Mouse (Mus musculus): ENCODE measurements around the gene Tmem176b. TPM values are rescaled to one million over a fixed set of nuclear protein-coding genes. Genes with fewer than 3 reads are reported as not detected.

Gene Tmem176b
- polyA plus RNA-seq, 1 experiment, result 49.0 TPM

- no peak overlapping the region for H3K4me3 ChIP-seq (ENCODE audit: control insufficient read depth, low read depth, low read length)
- TF ChIP-seq POLR2A (IDR thresholded peaks at IDR 0.05; ENCODE audit: control insufficient read depth, low read depth, low read length) (no peak), CTCF (IDR thresholded peaks at IDR 0.05; ENCODE audit: control insufficient read depth, insufficient read depth, insufficient replicate concordance, low read depth, low read length) (no peak)
- H3K36me3 ChIP-seq (ENCODE audit: control insufficient read depth, insufficient read depth, low read length), result no peaks in the 10 kb centered on the region
- no peaks in the 10 kb centered on the region for H3K4me1 ChIP-seq (ENCODE audit: control insufficient read depth, insufficient read depth, low read length)
- H3K27ac ChIP-seq (ENCODE audit: control insufficient read depth, insufficient read depth, low read depth, low read length), result no peak overlapping the region
- H3K27me3 ChIP-seq (ENCODE audit: control insufficient read depth, insufficient read depth, low read length), result no peaks in the 10 kb centered on the region
Observed at GRCm38 (mm10) chr6:48785189-48785588, 56.1 kb downstream of the Tmem176b start.

GRCm38 (mm10) chr6:48784406-48784805, 56.9 kb downstream of the Tmem176b start:
- H3K36me3 ChIP-seq (ENCODE audit: control insufficient read depth, insufficient read depth, low read length), result no peaks in the 10 kb centered on the region
- H3K27ac ChIP-seq (ENCODE audit: control insufficient read depth, insufficient read depth, low read depth, low read length), result no peak overlapping the region
- no peaks in the 10 kb centered on the region for H3K4me1 ChIP-seq (ENCODE audit: control insufficient read depth, insufficient read depth, low read length)
- no peaks in the 10 kb centered on the region for H3K27me3 ChIP-seq (ENCODE audit: control insufficient read depth, insufficient read depth, low read length)
- TF ChIP-seq CTCF (IDR thresholded peaks at IDR 0.05; ENCODE audit: control insufficient read depth, insufficient read depth, insufficient replicate concordance, low read depth, low read length), result no peak
- no peak for TF ChIP-seq POLR2A (IDR thresholded peaks at IDR 0.05; ENCODE audit: control insufficient read depth, low read depth, low read length)
- H3K4me3 ChIP-seq (ENCODE audit: control insufficient read depth, low read depth, low read length), result no peak overlapping the region

Other genes starting within 250 kb of the Tmem176b start
- gene Repin1, start 247.6 kb downstream of the Tmem176b start, polyA plus RNA-seq (2012; rRNA removed), result 16.8 and 17.8 TPM in 2 replicates
- gene Gm44965, start 247.6 kb downstream of the Tmem176b start, polyA plus RNA-seq (2012; rRNA removed), result not detected in 2 replicates
- gene Zfp775, start 239.4 kb downstream of the Tmem176b start, polyA plus RNA-seq (2012; rRNA removed), result 1.8 and 1.9 TPM in 2 replicates
- gene AI854703, start 214.7 kb downstream of the Tmem176b start, polyA plus RNA-seq (2012; rRNA removed), result 0.31 TPM in 2 replicates
- gene Gimap8, start 194.3 kb downstream of the Tmem176b start, polyA plus RNA-seq (2012; rRNA removed), result 0.13 and 0.21 TPM in 2 replicates
- 0.19 TPM in 1 of 2 replicates, not detected in the other for gene Gimap9, start 165.4 kb downstream of the Tmem176b start, polyA plus RNA-seq (2012; rRNA removed)
- 0.38 and 0.53 TPM in 2 replicates for gene Gimap4, start 156.9 kb downstream of the Tmem176b start, polyA plus RNA-seq (2012; rRNA removed)
- gene Gimap6, start 133.3 kb downstream of the Tmem176b start, polyA plus RNA-seq (2012; rRNA removed), result 0.46 and 0.57 TPM in 2 replicates
- gene Gm28053, start 122.9 kb downstream of the Tmem176b start, polyA plus RNA-seq (2012; rRNA removed), result not detected in 2 replicates
- gene Gimap7, start 122.9 kb downstream of the Tmem176b start, polyA plus RNA-seq (2012; rRNA removed), result not detected in 2 replicates
- gene Gimap1, start 102.4 kb downstream of the Tmem176b start, polyA plus RNA-seq (2012; rRNA removed), result 0.31 and 0.36 TPM in 2 replicates
- 0.30 and 0.76 TPM in 2 replicates for gene Gimap5, start 95.3 kb downstream of the Tmem176b start, polyA plus RNA-seq (2012; rRNA removed)
- gene Gimap3, start 70.6 kb downstream of the Tmem176b start, polyA plus RNA-seq (2012; rRNA removed), result 0.17 and 0.42 TPM in 2 replicates
- gene Tmem176a, start 577 bp downstream of the Tmem176b start, polyA plus RNA-seq (2012; rRNA removed), result 18.5 and 19.1 TPM in 2 replicates
- 0.84 and 0.89 TPM in 2 replicates for gene Aoc1, start 31.4 kb upstream of the Tmem176b start, polyA plus RNA-seq (2012; rRNA removed)
- gene 1600015I10Rik, start 88.4 kb upstream of the Tmem176b start, polyA plus RNA-seq (2012; rRNA removed), result not detected in 2 replicates
- gene Doxl2, start 133.5 kb upstream of the Tmem176b start, polyA plus RNA-seq (2012; rRNA removed), result not detected in 2 replicates
- 0.43 TPM in 1 of 2 replicates, not detected in the other for gene Svs1, start 145.4 kb upstream of the Tmem176b start, polyA plus RNA-seq (2012; rRNA removed)
- gene Gpnmb, start 195.1 kb upstream of the Tmem176b start, polyA plus RNA-seq (2012; rRNA removed), result 0.31 and 7.8 TPM in 2 replicates
- 8.4 and 11.6 TPM in 2 replicates for gene Malsu1, start 232.3 kb upstream of the Tmem176b start, polyA plus RNA-seq (2012; rRNA removed)